Mouse (Mus musculus): ENCODE data around the gene Gnpnat1. TPM values are rescaled to one million over a fixed set of nuclear protein-coding genes. Genes with fewer than 3 reads are reported as not detected.

Gnpnat1 gene
- polyA plus RNA-seq, 1 experiment: 98.5 TPM

DNA sequence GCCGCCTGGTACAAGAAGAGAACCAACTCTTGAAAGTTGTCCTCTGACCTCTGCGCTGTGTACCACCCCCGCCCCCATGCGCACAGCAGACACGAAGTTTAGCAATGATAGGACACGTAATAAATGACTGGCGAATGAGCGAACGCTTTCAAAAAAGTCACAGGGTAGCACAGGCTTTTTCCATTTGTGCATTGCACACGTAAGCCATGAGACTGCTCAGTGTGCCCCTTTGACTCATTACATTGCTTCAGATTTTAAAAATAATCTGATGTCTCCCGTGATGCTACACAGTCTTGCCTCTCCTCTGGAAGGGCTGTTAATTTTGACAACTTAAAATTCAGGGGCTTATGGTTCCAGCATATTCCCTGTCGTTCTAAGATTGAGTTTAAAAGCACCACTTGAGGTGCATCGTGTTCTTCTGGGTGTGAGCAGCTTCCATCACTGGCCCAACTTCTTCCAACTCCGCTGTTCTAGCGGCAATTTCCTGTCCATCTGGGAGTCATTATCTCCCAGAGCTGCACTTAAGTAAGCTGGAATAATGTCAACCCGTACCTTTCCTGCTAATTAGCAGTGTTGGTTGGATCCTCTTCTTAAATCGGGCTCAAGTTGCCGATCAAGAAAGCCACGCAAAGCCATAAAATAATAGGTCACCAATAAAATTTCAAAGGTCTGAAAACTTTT is 33.7 kb upstream of the Gnpnat1 start:
- no peak overlapping the region for H3K4me3 ChIP-seq (ENCODE audit: low read depth, low read length)
- H3K9ac ChIP-seq (ENCODE audit: low read depth, poor library complexity, severe bottlenecking): no peak overlapping the region
- H3K36me3 ChIP-seq (ENCODE audit: control insufficient read depth, insufficient read depth, low read length, poor library complexity, severe bottlenecking): no peaks in the 10 kb centered on the region
- H3K27me3 ChIP-seq (ENCODE audit: control insufficient read depth, insufficient read depth, low read length, poor library complexity, severe bottlenecking): no peaks in the 10 kb centered on the region
- TF ChIP-seq CTCF (IDR thresholded peaks at IDR 0.05; ENCODE audit: low read depth, low read length) (no peak), POLR2A (IDR thresholded peaks at IDR 0.05; ENCODE audit: insufficient read depth, low read length) (no peak), EP300 (IDR thresholded peaks at IDR 0.05; ENCODE audit: insufficient read depth, low read depth, low read length) (no peak)
- peaks cover 3% of the 10 kb centered on the region for H3K4me1 ChIP-seq (ENCODE audit: control insufficient read depth, insufficient read depth, low read length)
- H3K27ac ChIP-seq (ENCODE audit: insufficient read depth, low read length): no peak overlapping the region
- no peaks in the 10 kb centered on the region for H3K9me3 ChIP-seq (replicated peaks; ENCODE audit: control insufficient read depth, insufficient read depth, low read length, poor library complexity, severe bottlenecking)

DNA sequence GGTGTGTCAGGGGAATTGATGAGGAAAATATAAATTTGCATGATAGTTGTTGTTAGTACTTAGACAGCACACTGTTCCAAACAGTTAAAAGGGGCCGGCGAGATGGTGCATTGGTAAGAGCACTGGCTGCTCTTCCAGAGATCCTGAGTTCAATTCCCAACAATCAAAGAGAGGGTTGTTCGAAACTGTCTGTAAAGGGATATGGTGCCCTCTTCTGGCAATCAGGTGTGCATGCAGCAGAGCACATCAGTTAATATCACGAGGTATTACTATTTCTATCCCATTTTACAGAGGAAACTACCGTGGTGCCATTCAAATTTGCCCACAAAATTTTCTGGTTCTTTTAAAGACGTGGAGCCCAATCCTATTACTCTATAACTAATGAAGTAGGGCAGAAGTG is 29.5 kb upstream of the Gnpnat1 start:
- Histone ChIP-seq H3K27ac (ENCODE audit: insufficient read depth, low read length) (no peak overlapping the region), H3K36me3 (ENCODE audit: control insufficient read depth, insufficient read depth, low read length, poor library complexity, severe bottlenecking) (no peaks in the 10 kb centered on the region), H3K4me1 (ENCODE audit: control insufficient read depth, insufficient read depth, low read length) (peaks cover 1% of the 10 kb centered on the region), H3K27me3 (ENCODE audit: control insufficient read depth, insufficient read depth, low read length, poor library complexity, severe bottlenecking) (no peaks in the 10 kb centered on the region), H3K9me3 (replicated peaks; ENCODE audit: control insufficient read depth, insufficient read depth, low read length, poor library complexity, severe bottlenecking) (0 out of 2 replicates have a peak, but pooled peaks cover 2% of the 10 kb centered on the region), H3K9ac (ENCODE audit: low read depth, poor library complexity, severe bottlenecking) (no peak overlapping the region), H3K4me3 (ENCODE audit: low read depth, low read length) (no peak overlapping the region)
- TF ChIP-seq POLR2A (IDR thresholded peaks at IDR 0.05; ENCODE audit: insufficient read depth, low read length) (no peak), CTCF (IDR thresholded peaks at IDR 0.05; ENCODE audit: low read depth, low read length) (peak; percentile 30), EP300 (IDR thresholded peaks at IDR 0.05; ENCODE audit: insufficient read depth, low read depth, low read length) (no peak)

DNA sequence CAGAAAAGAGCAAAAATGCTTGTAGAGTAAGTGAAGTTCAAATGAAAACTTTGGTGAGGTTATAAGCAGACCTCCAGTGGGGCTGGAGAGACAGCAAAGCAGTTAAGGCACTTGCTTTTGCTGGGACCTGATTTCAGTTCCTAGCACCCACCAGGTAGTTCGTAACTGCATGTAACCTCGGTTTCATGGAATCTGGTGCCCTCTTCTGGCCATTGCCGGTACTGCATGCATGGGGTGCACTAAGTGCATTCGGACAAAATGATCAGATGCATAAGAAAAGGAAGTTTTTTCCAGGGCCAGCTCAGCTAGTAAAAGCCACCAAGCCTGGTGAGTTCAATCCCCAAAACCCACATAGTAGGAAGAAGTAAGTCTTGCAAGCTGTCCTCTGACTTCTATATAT is 27.3 kb upstream of the Gnpnat1 start:
- TF ChIP-seq CTCF (IDR thresholded peaks at IDR 0.05; ENCODE audit: low read depth, low read length) (peak; percentile 73), EP300 (IDR thresholded peaks at IDR 0.05; ENCODE audit: insufficient read depth, low read depth, low read length) (no peak)

DNA sequence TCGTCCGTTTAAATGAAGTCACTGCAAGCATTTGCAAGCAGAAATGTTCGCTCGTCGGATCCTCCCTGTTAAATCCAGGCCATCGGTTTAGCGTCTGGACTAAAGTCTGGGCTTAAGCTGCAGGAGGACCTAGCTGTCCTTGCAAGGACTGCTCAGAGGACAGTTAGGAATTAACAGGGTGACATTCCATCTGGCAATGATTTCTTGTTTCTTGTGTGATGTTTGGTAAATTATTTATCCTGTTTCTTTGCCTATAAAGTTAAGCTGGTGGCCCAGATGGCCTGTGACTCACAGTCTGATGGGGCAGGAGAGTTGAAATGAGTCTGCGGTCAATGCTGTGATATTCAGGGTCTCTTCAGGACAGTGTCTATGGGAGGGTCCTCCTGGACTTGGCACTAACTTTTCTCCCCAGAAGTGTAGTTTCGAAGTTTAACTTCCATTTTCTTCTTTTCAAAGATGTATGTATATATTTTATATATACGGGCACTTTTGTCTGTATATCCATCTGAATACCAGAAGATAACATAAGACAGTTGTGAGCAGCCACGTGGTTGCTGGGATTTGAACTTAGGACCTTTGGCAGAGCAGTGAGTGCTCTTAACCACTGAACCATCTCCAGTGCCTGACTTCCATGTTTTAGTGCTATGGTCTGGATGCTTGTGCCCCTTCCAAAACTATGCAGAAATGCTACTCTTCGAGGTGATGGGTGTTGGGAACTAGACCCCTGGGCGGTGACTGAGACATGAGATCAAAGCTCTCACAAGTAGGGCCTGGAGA is 25.5 kb upstream of the Gnpnat1 start:
- Histone ChIP-seq H3K4me3 (ENCODE audit: low read depth, low read length) (no peak overlapping the region), H3K9me3 (replicated peaks; ENCODE audit: control insufficient read depth, insufficient read depth, low read length, poor library complexity, severe bottlenecking) (peaks cover 7% of the 10 kb centered on the region; the same call in 1 of the 2 replicates)
- TF ChIP-seq EP300 (IDR thresholded peaks at IDR 0.05; ENCODE audit: insufficient read depth, low read depth, low read length) (no peak), CTCF (IDR thresholded peaks at IDR 0.05; ENCODE audit: low read depth, low read length) (no peak), POLR2A (IDR thresholded peaks at IDR 0.05; ENCODE audit: insufficient read depth, low read length) (no peak)

More for the DNA sequence above, 27.3 kb upstream of the Gnpnat1 start:
- Histone ChIP-seq H3K9me3 (replicated peaks; ENCODE audit: control insufficient read depth, insufficient read depth, low read length, poor library complexity, severe bottlenecking) (0 out of 2 replicates have a peak, but pooled peaks cover 2% of the 10 kb centered on the region), H3K9ac (ENCODE audit: low read depth, poor library complexity, severe bottlenecking) (no peak overlapping the region), H3K36me3 (ENCODE audit: control insufficient read depth, insufficient read depth, low read length, poor library complexity, severe bottlenecking) (no peaks in the 10 kb centered on the region), H3K4me1 (ENCODE audit: control insufficient read depth, insufficient read depth, low read length) (no peaks in the 10 kb centered on the region), H3K27me3 (ENCODE audit: control insufficient read depth, insufficient read depth, low read length, poor library complexity, severe bottlenecking) (no peaks in the 10 kb centered on the region), H3K27ac (ENCODE audit: insufficient read depth, low read length) (no peak overlapping the region), H3K4me3 (ENCODE audit: low read depth, low read length) (no peak overlapping the region)

DNA sequence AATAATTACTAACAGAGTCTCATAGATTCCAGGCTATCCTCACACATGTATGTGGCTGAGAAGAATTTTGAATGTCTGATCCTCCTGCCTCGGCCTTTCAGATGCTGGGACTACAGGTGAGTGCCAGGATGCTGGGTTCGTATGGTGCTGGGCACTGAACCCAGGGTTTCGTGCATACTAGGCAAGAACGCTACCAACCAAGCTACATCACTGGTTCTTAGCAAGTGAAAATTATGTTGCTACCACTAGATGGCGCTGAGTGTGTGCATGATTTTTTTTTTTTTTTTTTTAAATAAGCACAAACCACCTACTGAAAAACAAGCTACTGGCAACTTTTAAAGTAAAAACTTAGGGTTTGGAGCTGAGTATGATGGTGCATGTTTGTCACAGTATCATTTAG is 18.5 kb upstream of the Gnpnat1 start:
- H3K9ac ChIP-seq (ENCODE audit: low read depth, poor library complexity, severe bottlenecking): no peak overlapping the region
- H3K9me3 ChIP-seq (replicated peaks; ENCODE audit: control insufficient read depth, insufficient read depth, low read length, poor library complexity, severe bottlenecking): peaks cover 5% of the 10 kb centered on the region; the same call in 1 of the 2 replicates
- no peaks in the 10 kb centered on the region for H3K36me3 ChIP-seq (ENCODE audit: control insufficient read depth, insufficient read depth, low read length, poor library complexity, severe bottlenecking)
- H3K27ac ChIP-seq (ENCODE audit: insufficient read depth, low read length): no peak overlapping the region
- no peak overlapping the region for H3K4me3 ChIP-seq (ENCODE audit: low read depth, low read length)
- H3K4me1 ChIP-seq (ENCODE audit: control insufficient read depth, insufficient read depth, low read length): no peaks in the 10 kb centered on the region
- TF ChIP-seq EP300 (IDR thresholded peaks at IDR 0.05; ENCODE audit: insufficient read depth, low read depth, low read length) (no peak), CTCF (IDR thresholded peaks at IDR 0.05; ENCODE audit: low read depth, low read length) (peak; percentile 21)
- no peaks in the 10 kb centered on the region for H3K27me3 ChIP-seq (ENCODE audit: control insufficient read depth, insufficient read depth, low read length, poor library complexity, severe bottlenecking)

More for the DNA sequence above, 25.5 kb upstream of the Gnpnat1 start:
- H3K9ac ChIP-seq (ENCODE audit: low read depth, poor library complexity, severe bottlenecking): no peak overlapping the region
- no peaks in the 10 kb centered on the region for H3K36me3 ChIP-seq (ENCODE audit: control insufficient read depth, insufficient read depth, low read length, poor library complexity, severe bottlenecking)
- H3K27ac ChIP-seq (ENCODE audit: insufficient read depth, low read length): no peak overlapping the region
- no peaks in the 10 kb centered on the region for H3K27me3 ChIP-seq (ENCODE audit: control insufficient read depth, insufficient read depth, low read length, poor library complexity, severe bottlenecking)
- H3K4me1 ChIP-seq (ENCODE audit: control insufficient read depth, insufficient read depth, low read length): no peaks in the 10 kb centered on the region

DNA sequence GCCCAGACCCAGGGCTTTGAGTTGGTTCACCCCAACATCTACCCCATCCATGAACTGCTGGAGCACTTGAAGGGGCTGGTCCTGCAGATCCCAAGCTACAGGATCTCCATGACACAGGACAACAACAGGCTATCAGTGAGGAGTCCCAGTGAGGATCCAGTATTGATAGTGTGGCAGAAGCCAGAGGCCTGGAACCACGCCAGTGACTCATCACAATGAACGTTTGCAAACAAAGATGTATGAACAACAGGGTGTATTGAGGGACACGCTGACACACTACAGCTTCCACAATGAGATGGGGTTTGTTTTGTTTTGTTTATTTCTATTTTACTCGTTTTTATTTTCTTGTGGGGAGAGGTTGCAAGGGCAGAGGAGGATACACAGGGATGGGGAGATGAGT is 17.7 kb upstream of the Gnpnat1 start:
- H3K4me3 ChIP-seq (ENCODE audit: low read depth, low read length): no peak overlapping the region
- no peak overlapping the region for H3K27ac ChIP-seq (ENCODE audit: insufficient read depth, low read length)
- no peaks in the 10 kb centered on the region for H3K27me3 ChIP-seq (ENCODE audit: control insufficient read depth, insufficient read depth, low read length, poor library complexity, severe bottlenecking)
- no peak overlapping the region for H3K9ac ChIP-seq (ENCODE audit: low read depth, poor library complexity, severe bottlenecking)
- peaks cover 5% of the 10 kb centered on the region; the same call in 1 of the 2 replicates for H3K9me3 ChIP-seq (replicated peaks; ENCODE audit: control insufficient read depth, insufficient read depth, low read length, poor library complexity, severe bottlenecking)
- H3K4me1 ChIP-seq (ENCODE audit: control insufficient read depth, insufficient read depth, low read length): no peaks in the 10 kb centered on the region
- H3K36me3 ChIP-seq (ENCODE audit: control insufficient read depth, insufficient read depth, low read length, poor library complexity, severe bottlenecking): no peaks in the 10 kb centered on the region
- TF ChIP-seq CTCF (IDR thresholded peaks at IDR 0.05; ENCODE audit: low read depth, low read length): no peak
- no peak for TF ChIP-seq EP300 (IDR thresholded peaks at IDR 0.05; ENCODE audit: insufficient read depth, low read depth, low read length)

All from ES-Bruce4 (cell line).